Mouse (Mus musculus): ENCODE results near the gene Mrnip. TPM values are rescaled to one million over a fixed set of nuclear protein-coding genes. Genes with fewer than 3 reads are reported as not detected.

Gene Mrnip
- polyA plus RNA-seq, 1 experiment: 3.8 TPM

- no peaks in the 10 kb centered on the region for H3K27me3 ChIP-seq (ENCODE audit: control insufficient read depth, insufficient read depth, low read length)
- no peak overlapping the region for H3K27ac ChIP-seq (ENCODE audit: insufficient read depth, low read depth, low read length)
- H3K4me1 ChIP-seq (ENCODE audit: control insufficient read depth, insufficient read depth, insufficient read length, low read length): peaks cover 15% of the 10 kb centered on the region
- TF ChIP-seq POLR2A (IDR thresholded peaks at IDR 0.05; ENCODE audit: low read depth, low read length): no peak
- no peak for TF ChIP-seq CTCF (IDR thresholded peaks at IDR 0.05; ENCODE audit: extremely low read depth, insufficient read length, insufficient replicate concordance, low read depth, low read length)
- peaks cover 10% of the 10 kb centered on the region for H3K36me3 ChIP-seq (ENCODE audit: control insufficient read depth, insufficient read depth, low read length)
- 90% methylated on average over 9 of the region's 9 CpGs for WGBS
- no peak overlapping the region for H3K4me3 ChIP-seq (ENCODE audit: low read depth, low read length)
Measured at GRCm38 (mm10) chr11:50238821-50239791, 64.9 kb downstream of the Mrnip start.

- WGBS: 85% methylated on average over 7 of the region's 7 CpGs
Measured at GRCm38 (mm10) chr11:50240235-50240911, 66.1 kb downstream of the Mrnip start.

GRCm38 (mm10) chr11:50243926-50244325 is 69.7 kb downstream of the Mrnip start:
- TF ChIP-seq CTCF (IDR thresholded peaks at IDR 0.05; ENCODE audit: extremely low read depth, insufficient read length, insufficient replicate concordance, low read depth, low read length) (no peak), POLR2A (IDR thresholded peaks at IDR 0.05; ENCODE audit: low read depth, low read length) (no peak)
- H3K36me3 ChIP-seq (ENCODE audit: control insufficient read depth, insufficient read depth, low read length): no peaks in the 10 kb centered on the region
- WGBS: 82% methylated on average over 6 of the region's 6 CpGs
- no peak overlapping the region for H3K4me3 ChIP-seq (ENCODE audit: low read depth, low read length)
- no peak overlapping the region for H3K27ac ChIP-seq (ENCODE audit: insufficient read depth, low read depth, low read length)
- no peaks in the 10 kb centered on the region; the same call in 1 of the 2 replicates for H3K4me1 ChIP-seq (ENCODE audit: control insufficient read depth, insufficient read depth, insufficient read length, low read length)
- no peaks in the 10 kb centered on the region for H3K27me3 ChIP-seq (ENCODE audit: control insufficient read depth, insufficient read depth, low read length)

More at GRCm38 (mm10) chr11:50240235-50240911, 66.1 kb downstream of the Mrnip start:
- Histone ChIP-seq H3K4me1 (ENCODE audit: control insufficient read depth, insufficient read depth, insufficient read length, low read length) (peaks cover 15% of the 10 kb centered on the region), H3K4me3 (ENCODE audit: low read depth, low read length) (no peak overlapping the region), H3K36me3 (ENCODE audit: control insufficient read depth, insufficient read depth, low read length) (no peaks in the 10 kb centered on the region), H3K27me3 (ENCODE audit: control insufficient read depth, insufficient read depth, low read length) (no peaks in the 10 kb centered on the region), H3K27ac (ENCODE audit: insufficient read depth, low read depth, low read length) (no peak overlapping the region)
- TF ChIP-seq CTCF (IDR thresholded peaks at IDR 0.05; ENCODE audit: extremely low read depth, insufficient read length, insufficient replicate concordance, low read depth, low read length) (no peak), POLR2A (IDR thresholded peaks at IDR 0.05; ENCODE audit: low read depth, low read length) (no peak)

GRCm38 (mm10) chr11:50245269-50245668 is 71.0 kb downstream of the Mrnip start:
- H3K27ac ChIP-seq (ENCODE audit: insufficient read depth, low read depth, low read length): no peak overlapping the region
- no peak overlapping the region for H3K4me3 ChIP-seq (ENCODE audit: low read depth, low read length)
- TF ChIP-seq POLR2A (IDR thresholded peaks at IDR 0.05; ENCODE audit: low read depth, low read length): no peak
- no peak for TF ChIP-seq CTCF (IDR thresholded peaks at IDR 0.05; ENCODE audit: extremely low read depth, insufficient read length, insufficient replicate concordance, low read depth, low read length)
- no peaks in the 10 kb centered on the region for H3K36me3 ChIP-seq (ENCODE audit: control insufficient read depth, insufficient read depth, low read length)
- H3K4me1 ChIP-seq (ENCODE audit: control insufficient read depth, insufficient read depth, insufficient read length, low read length): no peaks in the 10 kb centered on the region
- 80% methylated on average over 5 of the region's 5 CpGs for WGBS
- H3K27me3 ChIP-seq (ENCODE audit: control insufficient read depth, insufficient read depth, low read length): no peaks in the 10 kb centered on the region

- TF ChIP-seq CTCF (IDR thresholded peaks at IDR 0.05; ENCODE audit: extremely low read depth, insufficient read length, insufficient replicate concordance, low read depth, low read length) (no peak), POLR2A (IDR thresholded peaks at IDR 0.05; ENCODE audit: low read depth, low read length) (no peak)
- H3K4me1 ChIP-seq (ENCODE audit: control insufficient read depth, insufficient read depth, insufficient read length, low read length): no peaks in the 10 kb centered on the region
- H3K4me3 ChIP-seq (ENCODE audit: low read depth, low read length): no peak overlapping the region
- 70% methylated on average over 7 of the region's 7 CpGs for WGBS
- H3K27me3 ChIP-seq (ENCODE audit: control insufficient read depth, insufficient read depth, low read length): no peaks in the 10 kb centered on the region
- no peak overlapping the region for H3K27ac ChIP-seq (ENCODE audit: insufficient read depth, low read depth, low read length)
- H3K36me3 ChIP-seq (ENCODE audit: control insufficient read depth, insufficient read depth, low read length): no peaks in the 10 kb centered on the region
Measured at GRCm38 (mm10) chr11:50248473-50249171, 74.4 kb downstream of the Mrnip start.

Other genes with a start within 250 kb of the Mrnip start
- gene Rnf130, start 149.1 kb upstream of the Mrnip start, polyA plus RNA-seq (2012; rRNA removed): 23.9 and 29.8 TPM in 2 replicates
- gene Tbc1d9b, start 43.0 kb upstream of the Mrnip start, polyA plus RNA-seq (2012; rRNA removed): 19.3 and 31.5 TPM in 2 replicates
- 89.1 and 171 TPM in 2 replicates for gene Sqstm1, start 36.4 kb downstream of the Mrnip start, polyA plus RNA-seq (2012; rRNA removed)
- gene Mgat4b, start 36.4 kb downstream of the Mrnip start, polyA plus RNA-seq (2012; rRNA removed): 116 and 171 TPM in 2 replicates
- 44.3 and 51.3 TPM in 2 replicates for gene Ltc4s, start 64.2 kb downstream of the Mrnip start, polyA plus RNA-seq (2012; rRNA removed)
- 7.5 and 12.6 TPM in 2 replicates for gene Maml1, start 117.9 kb downstream of the Mrnip start, polyA plus RNA-seq (2012; rRNA removed)
- 12.0 and 31.9 TPM in 2 replicates for gene Canx, start 151.2 kb downstream of the Mrnip start, polyA plus RNA-seq (2012; rRNA removed)
- gene Cby3, start 180.0 kb downstream of the Mrnip start, polyA plus RNA-seq (2012; rRNA removed): 0.15 and 0.51 TPM in 2 replicates
- gene Hnrnph1, start 202.5 kb downstream of the Mrnip start, polyA plus RNA-seq (2012; rRNA removed): 5.9 and 11.5 TPM in 2 replicates